Mouse (Mus musculus) intestine, postnatal 0 days (tissue): ENCODE measurements around the gene Gm20662. TPM values are rescaled to one million over a fixed set of nuclear protein-coding genes. Genes with fewer than 3 reads are reported as not detected.
A peak's percentile ranks its signal among the peaks of the same experiment; 100 is the strongest.

Source experiments
- ATAC-seq: fragments of 200-750 bp; cut with Nextera tagmentation; 2 replicates; pipeline ENCODE4 v1.8.0; 2017; ENCODE audit warnings: mild to moderate bottlenecking, moderate TSS enrichment, moderate library complexity
- H3K27ac ChIP-seq: fragments of 300-500 bp; sonication (generic); 2 replicates; pipeline ENCODE4 v1.5.1; 2014; ENCODE audit warnings: mild to moderate bottlenecking, low read depth, low read length, moderate library complexity
- H3K27me3 ChIP-seq: fragments of 300-500 bp; sonication (generic); replicated peaks from 2 replicates; pipeline ENCODE4 v1.6.1; 2014; ENCODE audit warnings: low read length, mixed read lengths; ENCODE audit not compliant: control insufficient read depth, insufficient read depth
- H3K36me3 ChIP-seq: fragments of 300-500 bp; sonication (generic); 2 replicates; pipeline ENCODE4 v1.6.1; 2014; ENCODE audit warnings: mild to moderate bottlenecking, moderate library complexity; ENCODE audit not compliant: control insufficient read depth, insufficient read depth
- H3K4me1 ChIP-seq: fragments of 300-500 bp; sonication (generic); replicated peaks from 2 replicates; pipeline ENCODE4 v1.6.1; 2014; ENCODE audit warnings: antibody characterized with exemption, low read length, mixed read lengths; ENCODE audit not compliant: control insufficient read depth, insufficient read depth
- H3K4me2 ChIP-seq: fragments of 300-500 bp; sonication (generic); replicated peaks from 2 replicates; pipeline ENCODE4 v1.6.1; 2014; ENCODE audit warnings: low read depth, mild to moderate bottlenecking, moderate library complexity
- H3K4me3 ChIP-seq: fragments of 300-500 bp; sonication (generic); 2 replicates; pipeline ENCODE4 v1.5.1; 2014; ENCODE audit warnings: low read depth, low read length
- H3K9ac ChIP-seq: fragments of 300-500 bp; sonication (generic); 2 replicates; pipeline ENCODE4 v1.6.1; 2014; ENCODE audit warnings: mild to moderate bottlenecking, low read depth, low read length
- H3K9me3 ChIP-seq: fragments of 300-500 bp; sonication (generic); 2 replicates; pipeline ENCODE4 v1.6.1; 2016; ENCODE audit warnings: mixed run types; ENCODE audit not compliant: control insufficient read depth
- CTCF ChIP-seq: sonication (generic); IDR thresholded peaks from 2 replicates; pipeline ENCODE4 v1.5.1; 2016; ENCODE audit warnings: low read depth, mild to moderate bottlenecking, control low read depth, antibody characterized with exemption, moderate library complexity
- WGBS: fragments of 180-500 bp; shearing (Covaris S2); extraction: QIAGEN DNeasy Blood & Tissue Kit; methylation state at CpG from one replicate; pipeline ENCODE4 v1.1.7; 2014; 5-methylcytosine and 5-hydroxymethylcytosine counted together
- polyA plus RNA-seq: library from polyadenylated mRNA; unstranded; fragments of >200 nt; fragmentation: Nextera tagmentation; extraction: Ambion mirVana; gene quantifications from 2 replicates; pipeline ENCODE4 v1.2.1, GENCODE M21; 2015

Gm20662 gene
- polyA plus RNA-seq, 1 experiment from 2014 or later, result not detected

GRCm38 (mm10) chr9:107962916-107963315 is 33.2 kb upstream of the Gm20662 start:
- no peak for ATAC-seq
- no peak overlapping the region for H3K4me3 ChIP-seq
- H3K4me2 ChIP-seq, result no peak overlapping the region
- H3K9me3 ChIP-seq, result no peaks in the 10 kb centered on the region
- no peaks in the 10 kb centered on the region for H3K27me3 ChIP-seq
- TF ChIP-seq CTCF, result no peak
- no peak overlapping the region for H3K9ac ChIP-seq
- no peaks in the 10 kb centered on the region for H3K4me1 ChIP-seq
- H3K36me3 ChIP-seq, result peaks cover 8% of the 10 kb centered on the region; the same call in 1 of the 2 replicates
- H3K27ac ChIP-seq, result no peak overlapping the region
- WGBS, result 95% methylated on average over 9 of the region's 9 CpGs

DNA sequence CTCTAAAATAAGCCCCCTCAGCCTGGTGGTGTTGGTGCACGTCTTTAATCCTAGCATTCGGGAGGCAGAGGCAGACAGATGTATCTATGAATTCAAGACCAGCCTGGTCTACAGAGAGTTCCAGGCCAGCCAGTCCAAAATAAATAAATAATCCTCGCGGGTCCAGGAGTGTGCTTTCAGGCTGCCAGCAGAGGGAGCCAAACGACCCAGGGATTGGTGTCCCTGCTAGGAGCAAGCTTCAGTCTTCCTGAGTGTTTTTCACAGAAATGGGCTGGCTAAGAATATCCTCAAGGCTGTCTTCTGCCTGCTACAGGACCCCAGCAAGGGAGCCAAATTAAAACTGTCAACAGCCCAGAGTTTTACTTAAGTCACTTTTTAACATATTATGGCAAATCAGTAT is 32.4 kb upstream of the Gm20662 start:
- Histone ChIP-seq H3K4me3 (no peak overlapping the region), H3K9me3 (no peaks in the 10 kb centered on the region), H3K4me1 (no peaks in the 10 kb centered on the region), H3K36me3 (peaks cover 8% of the 10 kb centered on the region; the same call in 1 of the 2 replicates), H3K4me2 (no peak overlapping the region), H3K27ac (no peak overlapping the region), H3K9ac (no peak overlapping the region), H3K27me3 (no peaks in the 10 kb centered on the region)
- peak; percentile 64 for ATAC-seq
- 24% methylated on average over 5 of the region's 5 CpGs for WGBS
- TF ChIP-seq CTCF, result peak; percentile 97

DNA sequence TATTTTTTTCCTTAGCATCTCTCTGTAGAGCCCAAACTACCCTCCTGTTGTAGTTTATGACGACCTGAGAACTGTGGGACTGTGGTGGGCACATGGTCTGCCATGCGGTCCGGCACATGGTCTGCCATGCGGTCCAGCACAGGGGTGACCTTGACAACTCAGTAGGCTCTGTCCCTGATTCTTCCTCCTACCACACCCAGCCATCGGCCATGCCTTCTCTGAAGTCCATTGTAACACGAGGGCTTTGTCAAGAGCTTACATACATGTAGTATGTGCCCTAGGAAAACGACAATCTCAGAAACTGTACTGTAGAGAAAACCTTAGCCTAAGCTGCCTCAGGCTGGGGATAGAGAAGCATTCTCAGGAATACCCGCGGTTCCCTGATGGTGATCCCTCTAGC is 31.5 kb upstream of the Gm20662 start:
- H3K27me3 ChIP-seq, result no peaks in the 10 kb centered on the region
- TF ChIP-seq CTCF, result no peak
- no peaks in the 10 kb centered on the region for H3K9me3 ChIP-seq
- no peak overlapping the region for H3K4me2 ChIP-seq
- no peaks in the 10 kb centered on the region for H3K4me1 ChIP-seq
- no peak overlapping the region for H3K9ac ChIP-seq
- WGBS, result 88% methylated on average over 9 of the region's 9 CpGs
- no peak for ATAC-seq
- peaks cover 4% of the 10 kb centered on the region for H3K36me3 ChIP-seq
- no peak overlapping the region for H3K4me3 ChIP-seq
- no peak overlapping the region for H3K27ac ChIP-seq

DNA sequence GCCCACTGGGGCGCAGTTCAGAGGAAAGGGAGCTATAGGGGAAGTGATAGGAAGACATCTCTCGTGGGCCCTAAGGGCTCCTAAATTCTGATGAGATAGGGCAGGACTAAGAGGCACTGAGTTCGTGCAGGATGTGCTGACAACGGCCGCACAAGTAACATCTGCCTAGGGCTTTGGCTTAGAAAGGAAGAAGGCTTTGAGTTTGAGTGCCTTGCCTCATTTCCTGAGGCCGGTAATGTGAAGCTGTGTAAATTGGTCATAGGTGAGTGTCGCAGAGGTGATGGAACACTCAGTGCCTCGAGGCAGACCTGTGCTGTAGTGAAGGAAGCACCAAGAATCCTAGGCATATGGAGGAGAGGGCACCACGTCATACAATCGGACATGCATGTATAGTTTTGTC is 29.5 kb upstream of the Gm20662 start:
- H3K4me1 ChIP-seq, result no peaks in the 10 kb centered on the region
- no peak overlapping the region for H3K27ac ChIP-seq
- no peak for TF ChIP-seq CTCF
- no peak overlapping the region for H3K4me3 ChIP-seq
- no peaks in the 10 kb centered on the region for H3K9me3 ChIP-seq
- no peak overlapping the region for H3K4me2 ChIP-seq
- 85% methylated on average over 10 of the region's 10 CpGs for whole genome bisulfite sequencing
- peaks cover 8% of the 10 kb centered on the region for H3K36me3 ChIP-seq
- H3K27me3 ChIP-seq, result no peaks in the 10 kb centered on the region
- no peak for ATAC-seq
- no peak overlapping the region for H3K9ac ChIP-seq

DNA sequence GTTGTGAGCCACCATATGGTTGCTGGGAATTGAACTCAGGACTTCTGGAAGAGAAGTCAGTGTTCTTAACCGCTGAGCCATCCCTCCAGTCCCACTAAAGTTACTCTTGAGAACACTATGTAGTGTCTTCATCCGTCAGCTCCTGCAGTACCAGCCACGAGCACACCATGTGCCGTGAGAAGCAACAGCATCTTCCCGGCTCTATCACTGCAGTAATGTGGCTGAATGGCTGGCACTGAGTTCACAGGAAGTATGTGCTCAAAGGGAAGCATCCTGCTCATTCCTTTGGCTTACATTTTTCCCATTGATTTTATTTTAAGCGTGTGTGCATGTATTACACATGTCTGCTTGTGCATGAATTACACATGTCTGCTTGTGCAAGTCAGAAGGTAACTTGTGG is 28.7 kb upstream of the Gm20662 start:
- H3K36me3 ChIP-seq, result peaks cover 8% of the 10 kb centered on the region
- no peak overlapping the region for H3K4me2 ChIP-seq
- H3K27ac ChIP-seq, result no peak overlapping the region
- no peak for ATAC-seq
- no peak overlapping the region for H3K9ac ChIP-seq
- no peaks in the 10 kb centered on the region for H3K27me3 ChIP-seq
- H3K4me1 ChIP-seq, result no peaks in the 10 kb centered on the region
- 72% methylated on average over 6 of the region's 6 CpGs for whole genome bisulfite sequencing
- TF ChIP-seq CTCF, result no peak
- no peaks in the 10 kb centered on the region for H3K9me3 ChIP-seq
- no peak overlapping the region for H3K4me3 ChIP-seq

DNA sequence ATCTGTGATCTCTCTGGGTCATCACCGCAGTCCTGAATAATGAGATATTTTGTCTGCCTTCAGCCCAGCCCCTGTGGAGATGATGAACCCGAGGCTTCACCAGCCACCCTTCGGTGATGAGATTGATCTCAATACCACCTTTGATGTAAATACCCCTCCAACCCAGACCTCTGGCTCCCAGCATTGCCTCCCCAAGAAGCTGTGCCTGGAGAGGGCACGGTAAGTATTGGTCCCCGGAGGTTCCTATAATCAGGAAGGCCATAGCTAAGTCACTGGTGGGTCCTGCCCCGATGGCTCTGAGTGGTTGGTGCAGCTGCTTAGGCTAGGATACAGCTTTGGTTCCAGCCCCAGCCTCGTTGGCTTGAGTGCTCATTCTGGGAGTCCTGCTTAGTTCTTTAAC is 27.6 kb upstream of the Gm20662 start:
- no peak for ATAC-seq
- Histone ChIP-seq H3K9me3 (no peaks in the 10 kb centered on the region), H3K4me3 (no peak overlapping the region), H3K27me3 (no peaks in the 10 kb centered on the region), H3K4me1 (no peaks in the 10 kb centered on the region), H3K4me2 (no peak overlapping the region), H3K9ac (no peak overlapping the region), H3K27ac (no peak overlapping the region), H3K36me3 (peaks cover 8% of the 10 kb centered on the region)
- WGBS, result 93% methylated on average over 7 of the region's 7 CpGs
- TF ChIP-seq CTCF, result no peak

DNA sequence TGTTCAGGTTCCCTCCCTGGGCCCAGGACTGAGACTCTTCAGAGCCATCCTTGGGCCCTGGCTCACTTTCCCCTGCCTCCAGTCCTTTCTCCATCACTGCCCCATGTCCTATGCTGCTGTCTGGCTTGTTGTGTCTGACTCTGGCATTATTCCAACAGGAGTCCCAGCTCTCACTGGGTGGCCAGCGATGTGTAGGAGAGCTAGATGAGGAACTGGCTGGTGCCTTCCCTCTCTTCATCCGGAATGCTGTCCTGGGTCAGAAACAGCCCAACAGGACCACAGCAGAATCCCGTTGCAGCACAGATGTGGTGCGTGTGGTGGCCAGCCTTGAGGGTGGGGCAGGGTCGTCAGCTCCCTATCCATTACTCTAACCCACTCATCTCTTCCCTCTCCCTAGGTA is 25.8 kb upstream of the Gm20662 start:
- Histone ChIP-seq H3K9me3 (no peaks in the 10 kb centered on the region), H3K4me2 (no peak overlapping the region), H3K27ac (no peak overlapping the region), H3K27me3 (no peaks in the 10 kb centered on the region), H3K9ac (no peak overlapping the region), H3K4me1 (no peaks in the 10 kb centered on the region), H3K4me3 (no peak overlapping the region), H3K36me3 (peaks cover 8% of the 10 kb centered on the region; the same call in 1 of the 2 replicates)
- TF ChIP-seq CTCF, result no peak
- WGBS, result 90% methylated on average over 5 of the region's 5 CpGs
- ATAC-seq, result no peak
